Mouse (Mus musculus) thymus, postnatal 4 days (tissue): Measurements from ENCODE around the gene Six5.

Experiments
- DNase-seq: peaks from one replicate; pipeline ENCODE4 v3.0.0; 2021

The Six5 gene

GRCm38 (mm10) chr7:19076586-19076991, 17.8 kb upstream of the Six5 start:
- no peak for DNase-seq

GRCm38 (mm10) chr7:19077761-19078160, 16.6 kb upstream of the Six5 start:
- peak; percentile 75 for DNase-seq

GRCm38 (mm10) chr7:19078732-19079131, 15.7 kb upstream of the Six5 start:
- DNase-seq: no peak

GRCm38 (mm10) chr7:19080451-19080950, 13.9 kb upstream of the Six5 start:
- no peak for DNase-seq

- DNase-seq: no peak
Observed at GRCm38 (mm10) chr7:19082171-19082570, 12.2 kb upstream of the Six5 start.

- DNase-seq: no peak
Observed at GRCm38 (mm10) chr7:19083096-19083495, 11.3 kb upstream of the Six5 start.

- DNase-seq: no peak
Observed at GRCm38 (mm10) chr7:19083701-19084100, 10.7 kb upstream of the Six5 start, which contains the start of gene Dmpk. TSS of gene Dmpk (plus strand) at chr7:19083849.

- DNase-seq: no peak
Observed at GRCm38 (mm10) chr7:19084277-19084771, 10.1 kb upstream of the Six5 start.

- DNase-seq: no peak
Observed at GRCm38 (mm10) chr7:19084921-19085473, 9.4 kb upstream of the Six5 start.

GRCm38 (mm10) chr7:19085495-19085894, 8.9 kb upstream of the Six5 start:
- no peak for DNase-seq

GRCm38 (mm10) chr7:19086042-19086441, 8.4 kb upstream of the Six5 start:
- DNase-seq: peak; percentile 66

GRCm38 (mm10) chr7:19086760-19087159, 7.6 kb upstream of the Six5 start:
- DNase-seq: no peak

GRCm38 (mm10) chr7:19088813-19089212, 5.6 kb upstream of the Six5 start:
- peak; percentile 89 for DNase-seq

GRCm38 (mm10) chr7:19091913-19092312, 2.5 kb upstream of the Six5 start:
- peak; percentile 24 for DNase-seq

- DNase-seq: peak; percentile 57
Observed at GRCm38 (mm10) chr7:19092381-19093173, 1.8 kb upstream of the Six5 start.

GRCm38 (mm10) chr7:19093174-19093521, 1.2 kb upstream of the Six5 start:
- peak; percentile 95 for DNase-seq

GRCm38 (mm10) chr7:19093537-19094385, 633 bp upstream of the Six5 start:
- DNase-seq: peak; percentile 97

- peak; percentile 67 for DNase-seq
Observed at GRCm38 (mm10) chr7:19094826-19095750, 694 bp downstream of the Six5 start.

- peak; percentile 53 for DNase-seq
Observed at GRCm38 (mm10) chr7:19095751-19096110, 1.3 kb downstream of the Six5 start.

- DNase-seq: peak; percentile 10
Observed at GRCm38 (mm10) chr7:19096421-19096976, 2.1 kb downstream of the Six5 start.

- peak; percentile 14 for DNase-seq
Observed at GRCm38 (mm10) chr7:19097217-19097616, 2.8 kb downstream of the Six5 start.

- no peak for DNase-seq
Observed at GRCm38 (mm10) chr7:19097863-19098262, 3.5 kb downstream of the Six5 start.
